In genomic region chr5:118172078-118172723, GRCm38 (mm10) we compare ENCODE assay signal across 8 mouse cellular contexts. TPM values are rescaled to one million over a fixed set of nuclear protein-coding genes. Genes with fewer than 3 reads are reported as not detected.
A peak's percentile ranks its signal among the peaks of the same experiment; 100 is the strongest.
DNase-seq lines count a peak whose midpoint lies in the region; ATAC-seq lines count a peak whose summit lies in the region.

No protein-coding gene starts in this region.

- peaks cover 76% of the 10 kb centered on the region for H3K27me3 ChIP-seq in heart, embryonic 14.5 days (ENCODE audit: control insufficient read depth, insufficient read depth, low read length)
- peaks cover 93% of the 10 kb centered on the region for H3K27me3 ChIP-seq in megakaryocyte, embryonic 14.5 days (replicated peaks)

- intact Hi-C loops in heart, postnatal 10 days (cut with DNase I): loop anchor here (5.0 kb wide), 1 partner anchor 75 kb away; the partner anchor contains the start of genes 2410131K14Rik and Rnft2
- intact Hi-C loops in heart, postnatal 36 days (cut with DNase I): loop anchor here (5.0 kb wide), 1 partner anchor 75 kb away; the partner anchor contains the start of genes 2410131K14Rik and Rnft2

- under 1% methylated on average over 27 of the region's 27 CpGs for WGBS in heart, embryonic 14.5 days

- H3K27ac ChIP-seq in heart, embryonic 14.5 days (replicated peaks in 1 of 2; ENCODE audit: control insufficient read depth in 1 of 2, insufficient read depth in 1 of 2, low read depth in 2 of 2, low read length in 2 of 2): no peak overlapping the region

- ATAC-seq in heart, embryonic 14.5 days (ENCODE audit: insufficient number of reproducible peaks, insufficient read depth, low FRiP score, low read depth): no peak

- peaks cover 5 to 29% of the 10 kb centered on the region in 2 experiments for H3K4me1 ChIP-seq in heart, embryonic 14.5 days (ENCODE audit: control insufficient read depth in 2 of 2, insufficient read depth in 2 of 2, low read length in 2 of 2)
- H3K4me1 ChIP-seq in megakaryocyte, embryonic 14.5 days: peaks cover 50% of the 10 kb centered on the region

- H3K9me3 ChIP-seq in heart, embryonic 14.5 days (ENCODE audit: control insufficient read depth, low read length): peaks cover 6% of the 10 kb centered on the region
- peaks cover 16% of the 10 kb centered on the region for H3K9me3 ChIP-seq in megakaryocyte, embryonic 14.5 days

- no peaks in the 10 kb centered on the region for H3K36me3 ChIP-seq in heart, embryonic 14.5 days (ENCODE audit: control insufficient read depth, insufficient read depth, low read length)
- H3K36me3 ChIP-seq in megakaryocyte, embryonic 14.5 days (replicated peaks; ENCODE audit: low read length): no peaks in the 10 kb centered on the region

- no peak for DNase-seq in heart, postnatal 10 days
- peak; percentile 51 for DNase-seq in ZHBTc4 (ENCODE audit: low read depth, low spot score)
- peak; percentile 9 to 24 for DNase-seq in heart, postnatal 36 days
- DNase-seq in adrenal gland, postnatal 14 days: no peak
- DNase-seq in frontal cortex, postnatal 36 days (ENCODE audit: low spot score in 2 of 2): no peak
- no peak for DNase-seq in spleen, adult 18-20 months

- peak overlapping the region; percentile 40 to 41 for H3K4me3 ChIP-seq in heart, embryonic 14.5 days (ENCODE audit: control insufficient read depth in 1 of 2, insufficient read depth in 1 of 2, low read depth in 1 of 2, low read length in 2 of 2)
- H3K4me3 ChIP-seq in megakaryocyte, embryonic 14.5 days (replicated peaks): peak overlapping the region; percentile 91

- H3K4me2 ChIP-seq in heart, embryonic 14.5 days (ENCODE audit: low read length): peak overlapping the region; percentile 76

- H3K9ac ChIP-seq in heart, embryonic 14.5 days (ENCODE audit: low read length): peak overlapping the region; percentile 46

RNA-seq across cellular contexts. Expression of gene Hrk, which starts 7.8 kb away (rescaled TPM):
- 0.04 and 0.09 TPM in 2 replicates for polyA plus RNA-seq in heart, embryonic 14.5 days (2014; fragmentation: Nextera tagmentation; extraction: Ambion mirVana)
- under 1 TPM; 0.30 to 0.38 TPM for total RNA-seq in heart, postnatal 10 days (2021)
- total RNA-seq in heart, postnatal 36 days (2021): under 1 TPM; 0.44 to 0.62 TPM
- polyA plus RNA-seq in megakaryocyte, embryonic 14.5 days (2012; ENCODE audit: insufficient read depth, low replicate concordance): not detected in 2 replicates
- total RNA-seq in adrenal gland, postnatal 14 days (2021): 0.22 and 0.71 TPM in 2 replicates

RNA-seq across cellular contexts. Expression of gene Fbxw8, which starts 16.9 kb away (rescaled TPM):
- 20.5 and 23.7 TPM in 2 replicates for polyA plus RNA-seq in heart, embryonic 14.5 days (2014; fragmentation: Nextera tagmentation; extraction: Ambion mirVana)
- 10 to 100 TPM; 50.1 to 58.1 TPM for total RNA-seq in heart, postnatal 10 days (2021)
- 10 to 100 TPM; 39.0 to 42.7 TPM for total RNA-seq in heart, postnatal 36 days (2021)
- polyA plus RNA-seq in megakaryocyte, embryonic 14.5 days (2012; ENCODE audit: insufficient read depth, low replicate concordance): 22.8 and 42.5 TPM in 2 replicates
- 49.7 and 56.2 TPM in 2 replicates for total RNA-seq in adrenal gland, postnatal 14 days (2021)

Comparison
In these comparisons a context has a peak if more than half of its experiments do, and no peak if none do; other contexts are left out.
1. DNase-seq: peak in ZHBTc4 (single experiment) and heart, postnatal 36 days (2 of 2); none in heart, postnatal 10 days (0 of 2), adrenal gland, postnatal 14 days (single experiment), frontal cortex, postnatal 36 days (0 of 2) and spleen, adult 18-20 months (0 of 2).